Comparison of ENCODE assay signal across 24 mouse cellular contexts in genomic region chr15:42111811-42112210, GRCm38 (mm10).
A peak's percentile ranks its signal among the peaks of the same experiment; 100 is the strongest.
DNase-seq lines count a peak whose midpoint lies in the region; ATAC-seq and TF ChIP-seq lines count a peak whose summit lies in the region.
"Had no signal": no experiment of that assay in that cellular context is flagged by ENCODE, and none has a peak within 500 bp of the region (broad histone marks: within the 10 kb centered on the region; RNA-seq: fewer than 3 reads in every experiment).

No protein-coding gene starts in this region.

- H3K4me2 ChIP-seq in limb, embryonic 14.5 days (replicated peaks; ENCODE audit: low read depth, low read length, severe bottlenecking) = no peak overlapping the region
- H3K4me2 ChIP-seq: forebrain, embryonic 13.5 days; heart, embryonic 12.5 days; heart, embryonic 15.5 days; hindbrain, embryonic 13.5 days; intestine, embryonic 15.5 days had no signal

- DNase-seq in cerebellum, postnatal 10 days = peak; percentile 74 to 77
- no peak for DNase-seq in cerebellum, adult 9-10 months
- peak; percentile 11 for DNase-seq in embryo, embryonic 10 days (ENCODE audit: low spot score)
- DNase-seq in embryo, embryonic 10.5 days (ENCODE audit: low spot score) = no peak
- peak; percentile 24 for DNase-seq in limb, embryonic 14.5 days (ENCODE audit: low spot score)
- DNase-seq in limb, embryonic 10.5 days (ENCODE audit: low spot score) = no peak
- DNase-seq: adrenal gland, adult 8-10 months; adrenal gland, postnatal 25 days; gastrocnemius, adult 2 months; gastrocnemius, postnatal 14 days; heart, adult 11 months; heart, postnatal 10 days; heart, postnatal 36 days; kidney, adult 11 months had no signal

- ATAC-seq in limb, embryonic 14.5 days (ENCODE audit: low FRiP score, low read depth) = no peak
- ATAC-seq: activated CD4-positive, CD25-positive, alpha-beta regulatory T cell, adult 4 months; forebrain, embryonic 13.5 days; forebrain, embryonic 16.5 days; hindbrain, embryonic 16.5 days; intestine, embryonic 15.5 days had no signal

- no peaks in the 10 kb centered on the region for H3K36me3 ChIP-seq in limb, embryonic 14.5 days (ENCODE audit: control insufficient read depth, insufficient read depth, low read length)
- no peaks in the 10 kb centered on the region for H3K36me3 ChIP-seq in limb, embryonic 10.5 days
- H3K36me3 ChIP-seq: forebrain, embryonic 10.5 days; heart, embryonic 12.5 days; heart, embryonic 15.5 days; hindbrain, embryonic 10.5 days; hindbrain, embryonic 13.5 days; intestine, embryonic 15.5 days had no signal

- 32% methylated on average over 5 of the region's 5 CpGs for WGBS in limb, embryonic 14.5 days
- WGBS in limb, embryonic 10.5 days = 72% methylated on average over 5 of the region's 5 CpGs

- H3K4me3 ChIP-seq in limb, embryonic 14.5 days (replicated peaks; ENCODE audit: low read length) = no peak overlapping the region
- H3K4me3 ChIP-seq in limb, embryonic 10.5 days = no peak overlapping the region
- H3K4me3 ChIP-seq: forebrain, embryonic 10.5 days; forebrain, embryonic 13.5 days; gastrocnemius, adult 2 months; heart, embryonic 12.5 days; heart, embryonic 15.5 days; hindbrain, embryonic 10.5 days; hindbrain, embryonic 13.5 days; intestine, embryonic 15.5 days had no signal

- peaks cover 4% of the 10 kb centered on the region; the same call in 1 of the 2 replicates for H3K4me1 ChIP-seq in limb, embryonic 14.5 days (ENCODE audit: control insufficient read depth, insufficient read depth, low read length)
- H3K4me1 ChIP-seq in limb, embryonic 10.5 days = peaks cover 17% of the 10 kb centered on the region
- H3K4me1 ChIP-seq: forebrain, embryonic 10.5 days; forebrain, embryonic 13.5 days; heart, embryonic 12.5 days; heart, embryonic 15.5 days; hindbrain, embryonic 10.5 days; hindbrain, embryonic 13.5 days; intestine, embryonic 15.5 days had no signal

- TF ChIP-seq POLR2A in limb, embryonic 14.5 days (IDR thresholded peaks at IDR 0.05; ENCODE audit: borderline replicate concordance, extremely low read depth, insufficient read depth, insufficient read length) = no peak

- no peak overlapping the region for H3K9ac ChIP-seq in limb, embryonic 14.5 days (ENCODE audit: low read depth, low read length, severe bottlenecking)
- H3K9ac ChIP-seq: forebrain, embryonic 13.5 days; heart, embryonic 12.5 days; heart, embryonic 15.5 days; hindbrain, embryonic 13.5 days; intestine, embryonic 15.5 days had no signal

- no peaks in the 10 kb centered on the region for H3K27me3 ChIP-seq in limb, embryonic 14.5 days (ENCODE audit: control insufficient read depth, insufficient read depth, low read length)
- H3K27me3 ChIP-seq in limb, embryonic 10.5 days (ENCODE audit: low read depth, poor library complexity, severe bottlenecking) = no peaks in the 10 kb centered on the region
- H3K27me3 ChIP-seq: forebrain, embryonic 13.5 days; heart, embryonic 12.5 days; heart, embryonic 15.5 days; hindbrain, embryonic 13.5 days; intestine, embryonic 15.5 days had no signal

- H3K27ac ChIP-seq in limb, embryonic 14.5 days (replicated peaks; ENCODE audit: low read depth, low read length) = no peak overlapping the region
- no peak overlapping the region for H3K27ac ChIP-seq in limb, embryonic 10.5 days
- H3K27ac ChIP-seq: forebrain, embryonic 10.5 days; forebrain, embryonic 13.5 days; gastrocnemius, adult 2 months; heart, embryonic 15.5 days; hindbrain, embryonic 10.5 days; hindbrain, embryonic 13.5 days; intestine, embryonic 15.5 days had no signal

- no peaks in the 10 kb centered on the region for H3K9me3 ChIP-seq in limb, embryonic 14.5 days (ENCODE audit: control insufficient read depth, low read length)
- no peaks in the 10 kb centered on the region for H3K9me3 ChIP-seq in limb, embryonic 10.5 days (replicated peaks)
- H3K9me3 ChIP-seq: forebrain, embryonic 10.5 days; forebrain, embryonic 13.5 days; heart, embryonic 12.5 days; heart, embryonic 15.5 days; hindbrain, embryonic 10.5 days; hindbrain, embryonic 13.5 days; intestine, embryonic 15.5 days had no signal

Comparison
In these comparisons a context has a peak if more than half of its experiments do, and no peak if none do; other contexts are left out.
1. DNase-seq: peak in cerebellum, postnatal 10 days (2 of 2), embryo, embryonic 10 days (single experiment) and limb, embryonic 14.5 days (single experiment); none in cerebellum, adult 9-10 months (single experiment), embryo, embryonic 10.5 days (single experiment) and limb, embryonic 10.5 days (single experiment).